Mouse (Mus musculus): Measurements from ENCODE around the gene Qrich2.

DNA sequence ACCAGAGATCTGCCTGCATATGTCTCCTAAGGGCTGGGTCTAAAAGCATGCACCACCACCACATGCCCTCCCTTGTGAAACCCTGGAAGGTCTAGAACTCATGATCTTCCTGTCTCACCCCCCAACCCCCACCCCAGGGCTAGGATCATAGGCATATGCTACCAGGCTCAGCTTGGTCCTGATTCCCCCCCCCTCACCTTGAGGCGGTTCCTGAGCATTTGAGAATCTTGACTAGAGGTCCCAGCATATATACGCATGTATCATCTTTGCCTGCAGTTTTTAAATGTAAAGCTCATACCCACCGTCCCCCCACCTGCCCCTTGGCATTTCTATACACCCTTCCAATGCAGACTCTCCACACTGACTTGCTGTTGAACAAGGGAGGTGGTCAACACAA is 69.1 kb downstream of the Qrich2 start:
- TF ChIP-seq CHD2 (IDR thresholded peaks at IDR 0.05; ENCODE audit: low read depth, low read length) (no peak), ZC3H11A (IDR thresholded peaks at IDR 0.05; ENCODE audit: borderline replicate concordance, low read depth, low read length) (no peak), HCFC1 (IDR thresholded peaks at IDR 0.05; ENCODE audit: borderline replicate concordance, insufficient read depth, low read length) (no peak), MAFK (IDR thresholded peaks at IDR 0.05; ENCODE audit: insufficient read depth, low read depth, low read length) (no peak)
